Mouse (Mus musculus): ENCODE measurements around the gene Mettl7b.

Gene Mettl7b

GRCm38 (mm10) chr10:128919203-128919631, 41.6 kb downstream of the Mettl7b start:
- no peak for DNase-seq (ENCODE audit: low spot score)

DNA sequence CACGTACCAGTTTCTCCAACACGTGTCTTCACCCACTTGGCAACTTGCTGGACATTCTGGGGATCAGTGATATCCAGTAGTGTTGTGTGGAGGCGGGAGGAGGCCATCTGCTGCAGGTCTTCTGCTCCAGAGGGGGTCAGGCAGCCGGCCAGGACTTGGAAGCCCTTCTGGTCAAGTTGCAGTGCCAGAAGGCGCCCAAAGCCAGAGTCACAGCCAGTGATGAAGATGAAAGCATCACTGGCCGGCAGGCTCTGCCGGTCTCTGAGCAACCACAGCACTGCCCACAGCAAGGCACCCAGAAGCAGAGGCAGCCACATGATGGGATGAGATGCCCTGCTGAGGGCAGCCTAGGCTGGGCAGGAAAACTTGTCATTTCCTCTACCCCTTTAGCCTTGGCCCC, 42.5 kb downstream of the Mettl7b start:
- no peak for DNase-seq (ENCODE audit: low spot score)

GRCm38 (mm10) chr10:128917400-128917799, 43.4 kb downstream of the Mettl7b start:
- no peak for DNase-seq (ENCODE audit: low spot score)

DNA sequence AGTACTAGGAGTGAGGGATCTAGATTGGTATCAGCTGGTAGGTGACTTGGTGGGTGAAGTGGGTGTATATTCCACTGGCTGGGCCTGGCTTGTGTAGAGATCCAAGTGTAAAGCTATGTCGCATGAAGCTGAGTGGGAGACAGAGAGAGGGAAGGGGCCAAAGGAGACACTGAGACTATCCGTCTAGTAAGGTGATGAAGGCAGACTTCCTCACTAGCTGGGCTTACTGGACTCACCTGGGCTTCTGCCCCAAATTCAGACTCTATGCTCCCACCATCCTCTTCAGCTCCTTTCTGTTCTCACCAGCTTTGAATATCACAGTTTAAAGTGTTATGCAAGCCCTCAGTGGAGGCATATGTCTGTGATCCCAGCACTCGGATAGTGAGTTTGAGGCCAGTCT, 44.1 kb downstream of the Mettl7b start:
- no peak for DNase-seq (ENCODE audit: low spot score)

DNA sequence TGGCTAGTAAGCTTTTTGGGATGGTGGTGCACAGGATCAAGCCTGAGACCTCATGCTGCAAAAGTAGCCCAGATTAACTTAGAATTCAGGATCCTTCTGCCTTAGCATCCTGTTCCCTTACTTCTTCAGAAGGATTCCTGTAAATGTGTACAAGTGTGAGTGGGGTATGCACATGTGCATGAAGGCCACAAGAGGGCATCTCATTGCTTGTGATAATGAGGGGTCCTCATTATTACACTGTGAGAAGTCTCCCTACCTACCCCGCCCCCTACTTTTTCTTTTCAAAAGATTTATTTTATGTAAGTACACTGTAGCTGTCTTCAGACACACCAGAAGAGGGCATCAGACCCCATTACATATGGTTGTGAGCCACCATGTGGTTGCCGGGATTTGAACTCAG, 45.2 kb downstream of the Mettl7b start:
- no peak for DNase-seq (ENCODE audit: low spot score)

GRCm38 (mm10) chr10:128913696-128914095, 47.1 kb downstream of the Mettl7b start:
- no peak for DNase-seq (ENCODE audit: low spot score)

- peak; percentile 83 for DNase-seq (ENCODE audit: low spot score)
Observed at GRCm38 (mm10) chr10:128913219-128913618, 47.6 kb downstream of the Mettl7b start.

DNA sequence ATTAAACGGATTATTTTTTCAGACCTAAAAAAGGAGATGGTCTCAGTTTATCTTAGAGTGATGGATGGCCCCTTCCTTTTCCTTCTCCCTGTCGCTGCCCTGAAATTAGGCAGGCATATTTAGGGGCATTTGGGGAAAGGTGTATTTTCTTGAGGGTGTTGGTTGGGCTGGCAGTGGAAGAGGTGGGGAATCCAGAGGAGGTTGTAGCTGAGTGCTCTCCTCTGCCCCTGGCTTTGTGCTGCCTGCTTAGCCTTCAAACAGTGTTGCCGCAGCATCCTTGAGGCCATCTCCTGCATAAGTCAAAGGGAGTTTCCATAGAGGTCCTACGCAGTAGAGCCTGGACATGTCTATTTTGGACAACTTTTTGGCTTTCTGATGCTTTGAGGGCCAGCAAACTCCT, 48.0 kb downstream of the Mettl7b start:
- no peak for DNase-seq (ENCODE audit: low spot score)

DNA sequence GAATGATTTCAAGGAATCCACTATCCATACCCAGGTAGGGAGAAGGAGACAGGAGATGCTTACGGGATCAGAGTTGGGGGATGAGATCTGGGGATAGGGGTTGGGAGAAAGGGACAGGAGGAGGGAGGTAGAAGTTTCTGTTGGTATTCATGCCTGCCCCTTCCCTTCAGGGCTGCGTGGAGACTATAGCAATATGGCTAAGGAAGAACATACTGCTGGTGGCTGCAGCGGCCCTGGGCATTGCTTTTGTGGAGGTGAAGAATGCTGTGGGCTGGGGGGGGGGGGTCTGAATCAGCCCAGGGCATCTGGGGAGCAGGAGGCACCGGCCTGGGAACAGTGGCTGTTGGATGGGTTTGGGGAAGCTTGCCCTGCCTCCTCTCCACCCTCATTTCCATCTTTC, 48.5 kb downstream of the Mettl7b start:
- DNase-seq (ENCODE audit: low spot score): no peak

DNA sequence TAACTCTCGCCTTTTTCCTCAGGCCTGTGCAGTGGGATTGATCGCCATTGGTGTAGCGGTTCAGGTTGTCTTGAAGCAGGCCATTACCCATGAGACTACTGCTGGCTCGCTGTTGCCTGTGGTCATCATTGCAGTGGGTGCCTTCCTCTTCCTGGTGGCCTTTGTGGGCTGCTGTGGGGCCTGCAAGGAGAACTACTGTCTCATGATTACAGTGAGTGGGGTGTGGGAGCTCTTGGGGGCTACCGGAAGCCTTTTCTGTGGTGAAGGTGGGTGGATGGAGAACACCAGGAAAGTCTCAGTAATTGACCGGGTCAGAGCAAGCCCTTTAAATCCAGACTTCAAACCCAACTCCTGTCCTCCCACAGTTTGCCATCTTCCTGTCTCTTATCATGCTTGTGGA, 49.4 kb downstream of the Mettl7b start:
- DNase-seq (ENCODE audit: low spot score): no peak

GRCm38 (mm10) chr10:128910066-128910841, 50.5 kb downstream of the Mettl7b start:
- peak; percentile 63 for DNase-seq (ENCODE audit: low spot score)

DNA sequence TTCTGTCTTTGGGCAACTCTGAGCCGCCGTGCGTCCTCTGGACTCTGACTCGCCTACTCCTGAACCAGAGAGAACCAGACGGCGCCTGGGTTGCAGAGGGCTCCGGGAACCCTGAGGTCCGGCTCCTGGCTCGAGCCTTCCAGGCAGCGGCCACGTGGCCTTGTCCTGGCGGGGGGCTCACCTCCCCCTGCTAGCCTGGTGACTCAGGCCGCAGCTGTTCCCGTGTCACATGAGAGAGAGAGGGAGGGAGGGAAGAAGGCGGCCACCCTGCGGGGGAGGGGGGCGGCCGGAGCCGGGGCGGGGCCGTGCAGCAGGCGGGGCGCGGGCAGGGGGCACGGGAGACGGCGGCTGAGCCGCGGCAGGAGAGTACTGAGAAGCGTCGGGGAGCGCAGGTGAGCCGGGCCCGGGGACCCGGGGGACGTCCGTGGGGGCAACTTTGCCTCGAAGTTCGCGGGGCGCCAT, 51.2 kb downstream of the Mettl7b start:
- DNase-seq (ENCODE audit: low spot score): peak; percentile 88

- no peak for DNase-seq (ENCODE audit: low spot score)
Observed at GRCm38 (mm10) chr10:128908778-128909448, 51.9 kb downstream of the Mettl7b start.
